Mouse (Mus musculus) spleen, postnatal 10 days (tissue): Measurements from ENCODE around the gene Gorasp1.

Source experiments
- DNase-seq, 2 experiments: peaks; one replicate each; pipeline ENCODE4 v3.0.0; 2021 to 2022; ENCODE audit warnings: low spot score in 2 of 2

The Gorasp1 gene

DNA sequence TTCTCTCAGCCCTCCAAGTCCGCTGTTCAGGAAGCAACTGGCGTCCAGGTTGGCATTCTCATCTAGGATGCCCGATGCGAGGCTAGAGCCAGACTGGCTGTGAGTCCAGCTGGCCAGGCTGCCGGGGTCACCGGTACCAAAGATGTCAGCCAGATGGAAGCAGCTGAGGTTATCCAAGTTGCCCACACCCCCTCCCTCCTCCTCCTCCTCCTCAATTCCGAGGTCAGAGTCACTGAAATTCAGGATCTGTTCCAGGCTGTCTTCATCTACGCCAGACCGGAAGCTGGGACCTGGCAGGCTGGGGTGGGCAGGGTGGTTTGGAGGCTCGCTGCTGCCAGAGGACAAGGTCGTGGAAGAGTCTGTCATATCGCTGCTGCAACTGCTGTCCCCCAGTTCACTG is 35.2 kb upstream of the Gorasp1 start:
- no peak for DNase-seq

- no peak for DNase-seq
Measured at GRCm38 (mm10) chr9:119972166-119972565, 34.8 kb upstream of the Gorasp1 start.

GRCm38 (mm10) chr9:119970763-119971656 is 33.6 kb upstream of the Gorasp1 start:
- no peak for DNase-seq

DNA sequence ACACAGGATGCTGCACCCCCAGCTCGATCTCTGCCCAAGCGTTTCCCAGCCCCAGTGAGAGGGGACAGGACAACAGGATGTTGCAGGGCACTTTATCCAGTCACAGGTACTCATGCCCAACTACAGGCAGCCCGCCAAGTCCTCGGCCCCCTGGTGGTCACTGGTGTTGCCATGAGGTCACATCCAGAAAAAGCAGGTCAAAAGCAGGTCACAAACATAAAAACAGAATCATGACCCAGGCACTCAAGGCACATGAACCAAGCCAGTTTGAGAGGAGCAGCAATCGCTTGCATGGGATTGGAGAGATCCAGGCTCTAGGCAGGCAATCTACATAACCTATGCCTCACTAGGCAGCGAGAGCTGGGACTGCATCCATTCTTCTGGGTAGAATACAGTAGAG is 32.9 kb upstream of the Gorasp1 start:
- DNase-seq = peak in 1 of 2 experiments; percentile 73

GRCm38 (mm10) chr9:119969811-119970210 is 32.4 kb upstream of the Gorasp1 start:
- DNase-seq = no peak

- no peak for DNase-seq
Measured at GRCm38 (mm10) chr9:119966221-119966910, 29.0 kb upstream of the Gorasp1 start.

DNA sequence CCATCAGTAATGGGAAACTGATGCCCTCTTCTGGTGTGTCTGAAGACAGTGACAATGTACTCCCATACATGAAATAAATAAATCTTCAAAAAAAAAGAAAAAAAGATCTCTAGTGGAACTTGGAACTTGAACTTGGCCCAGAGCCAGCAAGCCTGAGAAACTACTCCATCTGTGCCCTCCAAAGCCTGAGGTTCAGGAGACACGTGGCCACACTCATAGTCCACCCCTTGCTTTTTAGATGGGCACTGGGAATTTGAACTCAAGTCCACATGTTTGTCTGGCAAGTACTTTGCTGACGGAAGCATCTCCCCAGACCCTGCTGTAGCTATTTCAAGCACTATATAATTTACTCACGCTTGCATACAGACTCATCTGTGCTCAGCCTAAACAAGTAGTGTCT is 27.8 kb upstream of the Gorasp1 start:
- DNase-seq = no peak

DNA sequence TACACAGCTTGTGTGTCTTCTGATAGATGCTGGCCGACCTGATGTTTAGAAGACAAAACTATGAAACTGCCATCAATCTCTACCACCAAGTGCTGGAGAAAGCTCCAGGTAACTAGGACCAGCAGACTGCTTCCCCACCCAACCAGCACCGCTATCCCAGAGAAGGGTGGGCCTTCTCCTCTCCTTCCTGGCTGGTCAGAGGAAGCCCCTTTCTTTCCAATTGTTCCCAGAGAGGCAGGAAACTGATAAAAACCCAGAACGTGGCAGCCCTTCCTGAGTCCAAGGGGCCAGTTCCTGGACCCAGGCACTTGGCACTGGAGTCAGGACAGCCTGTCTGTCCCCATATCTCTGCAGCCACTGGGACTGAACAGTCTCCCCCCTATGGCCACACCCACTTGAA is 26.8 kb upstream of the Gorasp1 start:
- no peak for DNase-seq

- peak; percentile 46 to 78 for DNase-seq
Measured at GRCm38 (mm10) chr9:119962987-119963667, 25.8 kb upstream of the Gorasp1 start.

GRCm38 (mm10) chr9:119962216-119962615 is 24.9 kb upstream of the Gorasp1 start:
- no peak for DNase-seq

- no peak for DNase-seq
Measured at GRCm38 (mm10) chr9:119958835-119959234, 21.5 kb upstream of the Gorasp1 start.

DNA sequence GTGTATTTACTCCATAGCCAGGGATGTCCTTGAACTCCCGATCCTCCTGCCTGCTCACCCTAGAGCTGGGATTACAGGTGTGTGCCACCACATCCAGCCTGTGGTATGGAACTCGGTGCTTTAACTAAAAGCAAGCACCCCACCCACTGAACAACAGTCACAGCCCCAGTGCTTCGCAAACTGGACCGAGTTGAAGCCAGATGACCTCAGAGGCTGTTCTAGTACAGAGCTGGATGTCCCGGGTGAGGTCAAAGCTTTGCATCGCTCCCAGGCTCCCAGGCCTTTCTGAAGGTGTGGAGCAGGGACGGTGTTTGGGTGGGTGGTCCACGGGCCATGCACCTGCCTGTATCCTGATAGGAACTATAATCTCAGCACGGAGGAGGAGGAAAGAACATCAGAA is 14.0 kb upstream of the Gorasp1 start:
- no peak for DNase-seq

- DNase-seq = no peak
Measured at GRCm38 (mm10) chr9:119950434-119950833, 13.1 kb upstream of the Gorasp1 start.

- no peak for DNase-seq
Measured at GRCm38 (mm10) chr9:119948804-119949203, 11.4 kb upstream of the Gorasp1 start.

- peak; percentile 26 to 75 for DNase-seq
Measured at GRCm38 (mm10) chr9:119945173-119945900, 8.0 kb upstream of the Gorasp1 start.

DNA sequence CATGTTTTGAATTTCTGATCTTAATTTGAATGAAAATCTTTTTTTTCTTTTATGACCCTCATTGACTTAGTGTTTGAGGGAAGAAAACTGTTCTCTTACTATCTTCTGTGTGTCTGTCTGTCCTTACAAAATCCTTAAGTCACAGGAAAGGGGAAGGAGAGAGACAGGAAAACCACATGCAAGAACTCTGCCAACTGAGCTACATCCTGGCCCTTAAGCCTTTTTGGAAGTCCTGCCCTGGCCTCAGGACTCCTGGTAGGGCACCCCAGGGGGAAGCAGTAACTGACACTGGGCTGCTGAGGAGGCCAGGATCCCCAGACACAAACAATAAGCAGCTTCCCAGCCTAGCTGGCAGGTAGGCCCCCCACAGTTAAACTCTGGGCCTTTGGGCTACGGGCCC is 6.0 kb upstream of the Gorasp1 start:
- DNase-seq = no peak

GRCm38 (mm10) chr9:119941861-119942260 is 4.5 kb upstream of the Gorasp1 start:
- no peak for DNase-seq

- DNase-seq = no peak
Measured at GRCm38 (mm10) chr9:119941407-119941806, 4.0 kb upstream of the Gorasp1 start.

GRCm38 (mm10) chr9:119939646-119940045 is 2.3 kb upstream of the Gorasp1 start:
- DNase-seq = no peak

GRCm38 (mm10) chr9:119938496-119938895 is 1.1 kb upstream of the Gorasp1 start:
- DNase-seq = no peak

- no peak for DNase-seq
Measured at GRCm38 (mm10) chr9:119933675-119934074, 3.7 kb downstream of the Gorasp1 start.

DNA sequence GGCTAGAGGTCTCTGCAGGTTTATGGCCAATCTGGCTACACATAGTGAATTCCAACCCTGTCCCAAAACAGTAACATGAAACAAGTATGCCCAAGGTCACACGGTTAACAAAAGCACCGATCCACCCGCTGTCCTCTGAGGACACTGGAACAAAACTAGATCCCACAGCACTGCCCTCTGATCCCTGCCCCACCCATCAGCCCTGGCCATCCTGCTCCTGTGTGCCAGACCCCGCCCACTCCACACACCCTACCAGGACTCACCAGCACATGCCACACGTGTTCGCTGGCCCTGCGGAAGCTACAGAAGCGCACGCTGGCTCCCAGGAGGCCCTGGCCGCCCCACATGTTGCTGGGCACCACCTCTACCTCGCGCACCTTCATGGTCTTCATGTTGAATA is 5.0 kb downstream of the Gorasp1 start:
- DNase-seq = no peak
